23 mouse cellular contexts compared by ENCODE assay signal in the genomic region with DNA sequence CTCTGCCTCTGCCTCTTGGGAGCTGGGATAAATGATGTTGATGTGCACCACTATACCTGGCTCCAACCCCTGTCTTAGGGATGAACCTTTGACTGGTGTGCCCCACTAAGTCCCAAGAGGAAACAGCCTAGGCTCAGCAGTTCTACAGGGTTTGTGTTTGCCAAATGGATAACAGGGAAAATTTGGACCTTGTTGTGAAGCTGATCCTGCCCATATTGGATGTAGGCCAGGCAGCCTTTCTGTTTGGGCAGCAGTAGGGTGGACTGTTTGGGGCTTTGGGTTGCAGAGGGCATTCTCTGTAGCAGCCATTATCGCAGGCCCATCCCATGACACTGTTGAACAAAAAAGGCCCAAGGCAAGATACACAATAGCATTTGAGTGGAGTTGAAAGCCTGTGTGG. TPM values are rescaled to one million over a fixed set of nuclear protein-coding genes. Genes with fewer than 3 reads are reported as not detected.
A peak's percentile ranks its signal among the peaks of the same experiment; 100 is the strongest.
DNase-seq lines count a peak whose midpoint lies in the region; ATAC-seq and TF ChIP-seq lines count a peak whose summit lies in the region.
"Had no signal": no experiment of that assay in that cellular context is flagged by ENCODE, and none has a peak within 500 bp of the region (broad histone marks: within the 10 kb centered on the region; RNA-seq: fewer than 3 reads in every experiment).

No protein-coding gene starts in this region.

- no peaks in the 10 kb centered on the region for H3K27me3 ChIP-seq in hindbrain, embryonic 10.5 days (ENCODE audit: insufficient read depth, poor library complexity, severe bottlenecking)
- H3K27me3 ChIP-seq in hindbrain, embryonic 14.5 days (ENCODE audit: control insufficient read depth, insufficient read depth, low read length) = no peaks in the 10 kb centered on the region
- no peaks in the 10 kb centered on the region for H3K27me3 ChIP-seq in kidney, embryonic 15.5 days
- no peaks in the 10 kb centered on the region for H3K27me3 ChIP-seq in small intestine, adult 2 months (ENCODE audit: control insufficient read depth, insufficient read depth, low read length)
- H3K27me3 ChIP-seq: heart, embryonic 12.5 days; hindbrain, embryonic 12.5 days; lung, embryonic 15.5 days had no signal

- 0 out of 2 replicates have a peak overlapping the region, but pooled peaks have one; percentile 37 for H3K27ac ChIP-seq in hindbrain, embryonic 10.5 days
- H3K27ac ChIP-seq in hindbrain, embryonic 14.5 days = no peak overlapping the region
- H3K27ac ChIP-seq in kidney, embryonic 15.5 days = no peak overlapping the region
- H3K27ac ChIP-seq in bone marrow macrophage, adult 2 months (ENCODE audit: insufficient read depth, low read depth, low read length) = peak overlapping the region; percentile 62
- H3K27ac ChIP-seq in small intestine, adult 2 months (ENCODE audit: insufficient read depth, low read depth, low read length) = peak overlapping the region; percentile 34
- H3K27ac ChIP-seq: hindbrain, embryonic 12.5 days; left cerebral cortex, adult 2 months; liver, embryonic 14.5 days; lung, embryonic 15.5 days had no signal

- H3K4me2 ChIP-seq in hindbrain, embryonic 14.5 days (replicated peaks) = no peak overlapping the region
- no peak overlapping the region for H3K4me2 ChIP-seq in kidney, embryonic 15.5 days
- H3K4me2 ChIP-seq: heart, embryonic 12.5 days; hindbrain, embryonic 12.5 days; lung, embryonic 15.5 days had no signal

- no peak overlapping the region for H3K4me3 ChIP-seq in hindbrain, embryonic 10.5 days
- no peak overlapping the region for H3K4me3 ChIP-seq in hindbrain, embryonic 14.5 days (replicated peaks; ENCODE audit: low read length)
- no peak overlapping the region for H3K4me3 ChIP-seq in kidney, embryonic 15.5 days (replicated peaks)
- no peak overlapping the region for H3K4me3 ChIP-seq in bone marrow macrophage, adult 2 months (ENCODE audit: insufficient read depth, low read length)
- no peak overlapping the region for H3K4me3 ChIP-seq in small intestine, adult 2 months (ENCODE audit: low read depth, low read length)
- H3K4me3 ChIP-seq: heart, embryonic 12.5 days; hindbrain, embryonic 12.5 days; left cerebral cortex, adult 2 months; lung, embryonic 15.5 days; myocyte had no signal

- peaks cover 46% of the 10 kb centered on the region for H3K4me1 ChIP-seq in hindbrain, embryonic 10.5 days (replicated peaks)
- H3K4me1 ChIP-seq in hindbrain, embryonic 14.5 days (replicated peaks; ENCODE audit: control insufficient read depth, insufficient read depth, low read length) = no peaks in the 10 kb centered on the region; the same call in 1 of the 2 replicates
- peaks cover 27% of the 10 kb centered on the region for H3K4me1 ChIP-seq in kidney, embryonic 15.5 days
- H3K4me1 ChIP-seq in bone marrow macrophage, adult 2 months (ENCODE audit: control insufficient read depth, insufficient read depth, low read length) = peaks cover 37% of the 10 kb centered on the region
- H3K4me1 ChIP-seq in small intestine, adult 2 months (ENCODE audit: control insufficient read depth, insufficient read depth, insufficient read length, low read length) = peaks cover 52% of the 10 kb centered on the region

- no peaks in the 10 kb centered on the region for H3K9me3 ChIP-seq in hindbrain, embryonic 10.5 days
- no peaks in the 10 kb centered on the region for H3K9me3 ChIP-seq in hindbrain, embryonic 14.5 days (ENCODE audit: control insufficient read depth, low read length)
- no peaks in the 10 kb centered on the region for H3K9me3 ChIP-seq in kidney, embryonic 15.5 days (replicated peaks)
- H3K9me3 ChIP-seq: heart, embryonic 12.5 days; hindbrain, embryonic 12.5 days; lung, embryonic 15.5 days had no signal

- no peak for TF ChIP-seq CTCF in bone marrow macrophage, adult 2 months (IDR thresholded peaks at IDR 0.05; ENCODE audit: low read depth, low read length)
- TF ChIP-seq CTCF in small intestine, adult 2 months (IDR thresholded peaks at IDR 0.05; ENCODE audit: extremely low read depth, insufficient read length, insufficient replicate concordance, low read depth, low read length) = no peak

- no peak for DNase-seq in hindbrain, embryonic 10.5 days (ENCODE audit: low spot score)
- no peak for DNase-seq in hindbrain, embryonic 14.5 days (ENCODE audit: low spot score)
- DNase-seq in kidney, postnatal 25 days = peak; percentile 48 to 50
- no peak for DNase-seq in spleen, adult 18-20 months
- DNase-seq: adrenal gland, postnatal 10 days; cerebellum, adult 9-10 months; heart, postnatal 10 days; kidney, postnatal 4 days; lung, postnatal 36 days; right cerebral cortex, postnatal 4 days; thymus, adult 2 months; thymus, postnatal 4 days had no signal

- no peak overlapping the region for H3K9ac ChIP-seq in hindbrain, embryonic 14.5 days
- no peak overlapping the region for H3K9ac ChIP-seq in kidney, embryonic 15.5 days
- H3K9ac ChIP-seq: heart, embryonic 12.5 days; hindbrain, embryonic 12.5 days; liver, embryonic 14.5 days; lung, embryonic 15.5 days had no signal

- H3K36me3 ChIP-seq in hindbrain, embryonic 10.5 days = peaks cover 59% of the 10 kb centered on the region
- H3K36me3 ChIP-seq in hindbrain, embryonic 14.5 days (replicated peaks; ENCODE audit: control insufficient read depth, insufficient read depth) = no peaks in the 10 kb centered on the region; the same call in 1 of the 2 replicates
- H3K36me3 ChIP-seq in kidney, embryonic 15.5 days = no peaks in the 10 kb centered on the region
- H3K36me3 ChIP-seq in small intestine, adult 2 months (ENCODE audit: control insufficient read depth, insufficient read depth, low read length) = peaks cover 10% of the 10 kb centered on the region; the same call in 1 of the 2 replicates
- H3K36me3 ChIP-seq: heart, embryonic 12.5 days; hindbrain, embryonic 12.5 days; lung, embryonic 15.5 days had no signal

- TF ChIP-seq POLR2A in bone marrow macrophage, adult 2 months (IDR thresholded peaks at IDR 0.05; ENCODE audit: borderline replicate concordance, low read depth, low read length) = no peak
- TF ChIP-seq POLR2A in small intestine, adult 2 months (IDR thresholded peaks at IDR 0.05; ENCODE audit: low read depth, low read length) = no peak

- ATAC-seq in hindbrain, embryonic 14.5 days (ENCODE audit: low FRiP score) = no peak
- ATAC-seq in kidney, embryonic 15.5 days (replicated peaks; ENCODE audit: low FRiP score) = no peak
- ATAC-seq: activated CD4-positive, CD25-positive, alpha-beta regulatory T cell, adult 4 months; midbrain, embryonic 16.5 days had no signal

- WGBS in hindbrain, embryonic 10.5 days = 90% methylated on average over 1 of the region's 1 CpGs
- 91% methylated on average over 1 of the region's 1 CpGs for WGBS in hindbrain, embryonic 14.5 days
- 96% methylated on average over 1 of the region's 1 CpGs for WGBS in kidney, embryonic 15.5 days
- WGBS in small intestine, adult 2 months = 86% methylated on average over 1 of the region's 1 CpGs

RNA-seq across cellular contexts. Expression of gene Fam102a, which starts 11.8 kb away (rescaled TPM):
- 10.9 and 11.0 TPM in 2 replicates for polyA plus RNA-seq in hindbrain, embryonic 10.5 days (2016; fragmentation: Nextera tagmentation; extraction: Ambion mirVana)
- polyA plus RNA-seq in hindbrain, embryonic 14.5 days (2014; fragmentation: Nextera tagmentation; extraction: Ambion mirVana) = 7.8 and 8.3 TPM in 2 replicates
- polyA plus RNA-seq in kidney, embryonic 15.5 days (2015; fragmentation: Nextera tagmentation; extraction: Ambion mirVana) = 14.5 and 15.0 TPM in 2 replicates
- polyA plus RNA-seq in bone marrow macrophage, adult 2 months (2012; ENCODE audit: insufficient read depth, insufficient read length, missing spikeins) = 4.7 and 5.3 TPM in 2 replicates
- polyA plus RNA-seq in small intestine, adult 2 months (2012; rRNA removed) = 55.2 and 96.2 TPM in 2 replicates

RNA-seq across cellular contexts. Expression of gene Dpm2, which starts 23.7 kb away (rescaled TPM):
- polyA plus RNA-seq in hindbrain, embryonic 10.5 days (2016; fragmentation: Nextera tagmentation; extraction: Ambion mirVana) = 116 and 131 TPM in 2 replicates
- 132 and 141 TPM in 2 replicates for polyA plus RNA-seq in hindbrain, embryonic 14.5 days (2014; fragmentation: Nextera tagmentation; extraction: Ambion mirVana)
- polyA plus RNA-seq in kidney, embryonic 15.5 days (2015; fragmentation: Nextera tagmentation; extraction: Ambion mirVana) = 103 and 107 TPM in 2 replicates
- polyA plus RNA-seq in bone marrow macrophage, adult 2 months (2012; ENCODE audit: insufficient read depth, insufficient read length, missing spikeins) = 55.6 and 68.0 TPM in 2 replicates
- polyA plus RNA-seq in small intestine, adult 2 months (2012; rRNA removed) = 49.3 and 87.5 TPM in 2 replicates

RNA-seq across cellular contexts. Expression of gene Pip5kl1, which starts 27.6 kb away (rescaled TPM):
- polyA plus RNA-seq in hindbrain, embryonic 10.5 days (2016; fragmentation: Nextera tagmentation; extraction: Ambion mirVana) = 1.6 and 2.5 TPM in 2 replicates
- 11.6 and 12.6 TPM in 2 replicates for polyA plus RNA-seq in hindbrain, embryonic 14.5 days (2014; fragmentation: Nextera tagmentation; extraction: Ambion mirVana)
- 2.0 and 2.7 TPM in 2 replicates for polyA plus RNA-seq in kidney, embryonic 15.5 days (2015; fragmentation: Nextera tagmentation; extraction: Ambion mirVana)
- polyA plus RNA-seq in bone marrow macrophage, adult 2 months (2012; ENCODE audit: insufficient read depth, insufficient read length, missing spikeins) = not detected in 2 replicates
- polyA plus RNA-seq in small intestine, adult 2 months (2012; rRNA removed) = 0.15 and 0.25 TPM in 2 replicates
- polyA plus RNA-seq: activated CD4-positive, CD25-positive, alpha-beta regulatory T cell, adult 4 months had no signal

RNA-seq across cellular contexts. Expression of gene 9430097D07Rik, which starts 28.5 kb away (rescaled TPM):
- polyA plus RNA-seq in hindbrain, embryonic 10.5 days (2016; fragmentation: Nextera tagmentation; extraction: Ambion mirVana) = 0.11 and 0.39 TPM in 2 replicates
- 0.48 and 0.81 TPM in 2 replicates for polyA plus RNA-seq in hindbrain, embryonic 14.5 days (2014; fragmentation: Nextera tagmentation; extraction: Ambion mirVana)
- 0.10 and 0.17 TPM in 2 replicates for polyA plus RNA-seq in kidney, embryonic 15.5 days (2015; fragmentation: Nextera tagmentation; extraction: Ambion mirVana)
- polyA plus RNA-seq in bone marrow macrophage, adult 2 months (2012; ENCODE audit: insufficient read depth, insufficient read length, missing spikeins) = not detected in 2 replicates
- polyA plus RNA-seq in small intestine, adult 2 months (2012; rRNA removed) = not detected in 2 replicates
- polyA plus RNA-seq: activated CD4-positive, CD25-positive, alpha-beta regulatory T cell, adult 4 months; thymus, adult 2 months had no signal

RNA-seq across cellular contexts. Expression of gene St6galnac4, which starts 39.9 kb away (rescaled TPM):
- 19.8 and 21.0 TPM in 2 replicates for polyA plus RNA-seq in hindbrain, embryonic 10.5 days (2016; fragmentation: Nextera tagmentation; extraction: Ambion mirVana)
- polyA plus RNA-seq in hindbrain, embryonic 14.5 days (2014; fragmentation: Nextera tagmentation; extraction: Ambion mirVana) = 32.3 and 36.8 TPM in 2 replicates
- polyA plus RNA-seq in kidney, embryonic 15.5 days (2015; fragmentation: Nextera tagmentation; extraction: Ambion mirVana) = 22.3 and 23.2 TPM in 2 replicates
- polyA plus RNA-seq in bone marrow macrophage, adult 2 months (2012; ENCODE audit: insufficient read depth, insufficient read length, missing spikeins) = 22.0 and 26.9 TPM in 2 replicates
- polyA plus RNA-seq in small intestine, adult 2 months (2012; rRNA removed) = 9.1 and 9.6 TPM in 2 replicates

Comparison
In these comparisons a context has a peak if more than half of its experiments do, and no peak if none do; other contexts are left out.
1. H3K27ac ChIP-seq: peak in hindbrain, embryonic 10.5 days (single experiment), bone marrow macrophage, adult 2 months (single experiment) and small intestine, adult 2 months (single experiment); none in hindbrain, embryonic 14.5 days (single experiment) and kidney, embryonic 15.5 days (single experiment).
2. DNase-seq: peak in kidney, postnatal 25 days (2 of 2); none in hindbrain, embryonic 10.5 days (single experiment), hindbrain, embryonic 14.5 days (single experiment) and spleen, adult 18-20 months (0 of 2).